Mouse (Mus musculus): ENCODE measurements around the gene Olfr1297. TPM values are rescaled to one million over a fixed set of nuclear protein-coding genes. Genes with fewer than 3 reads are reported as not detected.

Olfr1297 gene
- polyA plus RNA-seq (2015; fragmentation: Nextera tagmentation; extraction: Ambion mirVana): not detected in 2 replicates

DNA sequence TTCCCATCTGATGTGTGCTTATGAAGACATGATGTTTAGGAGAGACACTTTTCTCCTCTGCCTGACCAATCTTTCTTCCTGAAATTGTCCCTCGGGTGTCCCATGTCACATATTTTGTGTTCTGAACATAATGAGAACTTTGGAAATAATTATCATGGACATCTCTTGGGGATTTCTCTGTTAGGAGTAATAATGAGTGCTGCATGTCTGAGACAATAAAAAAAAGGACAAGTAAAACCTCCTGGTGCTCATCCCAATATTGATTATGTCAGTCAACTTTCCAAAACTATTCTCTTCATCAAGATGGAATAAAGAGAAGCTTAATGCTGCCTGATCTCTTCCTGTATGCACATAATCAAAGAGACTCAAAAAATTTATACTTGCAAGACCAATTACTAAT, at the start of gene Olfr1297:
Gene Olfr1297 (minus strand): TSS at position 101 of the 400 bp plus-strand sequence.
- Histone ChIP-seq H3K9ac (ENCODE audit: low read length) (no peak within 1 kb of the TSS), H3K4me3 (ENCODE audit: low read depth, low read length) (no peak within 1 kb of the TSS), H3K36me3 (ENCODE audit: control insufficient read depth, insufficient read depth, low read length) (no peaks in the 10 kb centered on the region), H3K9me3 (ENCODE audit: control insufficient read depth, low read length) (no peaks in the 10 kb centered on the region), H3K27ac (replicated peaks) (no peak within 1 kb of the TSS), H3K27me3 (ENCODE audit: control insufficient read depth, insufficient read depth, low read length) (no peaks in the 10 kb centered on the region), H3K4me1 (replicated peaks; ENCODE audit: control insufficient read depth, insufficient read depth) (no peaks in the 10 kb centered on the region), H3K4me2 (replicated peaks; ENCODE audit: low read depth) (no peak within 1 kb of the TSS)
- 84% methylated on average over 1 of the region's 1 CpGs for WGBS
- TF ChIP-seq CTCF (IDR thresholded peaks at IDR 0.05; ENCODE audit: low read depth): no peak
- no peak for TF ChIP-seq EP300 (optimal IDR thresholded peaks at IDR 0.05)
- ATAC-seq (ENCODE audit: low FRiP score, low TSS enrichment) (no peak), DNase-seq (ENCODE audit: low spot score) (no peak)

DNA sequence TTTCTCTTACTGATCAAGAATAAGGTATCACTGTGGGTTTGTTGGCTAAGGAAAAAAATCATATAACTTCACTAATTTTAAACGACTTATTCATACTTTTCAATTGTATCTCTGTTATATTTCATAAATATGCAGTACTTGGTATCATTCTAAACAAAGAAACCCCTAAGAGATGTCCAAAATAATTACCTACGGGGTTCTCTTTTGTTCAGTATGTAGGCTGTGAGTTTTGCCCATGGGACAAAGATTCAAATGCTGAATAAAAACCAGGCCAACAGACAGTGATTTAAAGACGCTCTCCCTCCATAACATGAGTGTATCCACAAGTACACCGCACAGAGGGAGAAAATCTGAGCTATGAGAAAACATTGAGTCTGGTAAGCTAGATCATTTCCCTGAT, 34.8 kb upstream of the Olfr1297 start, which contains the start of gene Olfr1299:
Gene Olfr1299 (plus strand): TSS at position 301 of the 400 bp plus-strand sequence.
- no peak within 1 kb of the TSS for H3K4me3 ChIP-seq (ENCODE audit: low read depth, low read length)
- no peak within 1 kb of the TSS for H3K4me2 ChIP-seq (replicated peaks; ENCODE audit: low read depth)
- 75% methylated on average over 4 of the region's 4 CpGs for WGBS
- no peaks in the 10 kb centered on the region for H3K27me3 ChIP-seq (ENCODE audit: control insufficient read depth, insufficient read depth, low read length)
- ATAC-seq (ENCODE audit: low FRiP score, low TSS enrichment): no peak
- TF ChIP-seq EP300 (optimal IDR thresholded peaks at IDR 0.05): no peak
- no peaks in the 10 kb centered on the region for H3K9me3 ChIP-seq (ENCODE audit: control insufficient read depth, low read length)
- H3K4me1 ChIP-seq (replicated peaks; ENCODE audit: control insufficient read depth, insufficient read depth): no peaks in the 10 kb centered on the region
- H3K27ac ChIP-seq (replicated peaks): no peak within 1 kb of the TSS
- H3K9ac ChIP-seq (ENCODE audit: low read length): no peak within 1 kb of the TSS
- H3K36me3 ChIP-seq (ENCODE audit: control insufficient read depth, insufficient read depth, low read length): no peaks in the 10 kb centered on the region
- DNase-seq (ENCODE audit: low spot score): no peak

GRCm38 (mm10) chr2:111649101-111649500, 22.8 kb upstream of the Olfr1297 start, which contains the start of gene Olfr1298:
Gene Olfr1298, minus strand, starts transcription at chr2:111649201.
- H3K4me1 ChIP-seq (replicated peaks; ENCODE audit: control insufficient read depth, insufficient read depth): no peaks in the 10 kb centered on the region
- DNase-seq (ENCODE audit: low spot score) (no peak), ATAC-seq (ENCODE audit: low FRiP score, low TSS enrichment) (no peak)
- H3K27ac ChIP-seq (replicated peaks): no peak within 1 kb of the TSS
- no peak within 1 kb of the TSS for H3K4me3 ChIP-seq (ENCODE audit: low read depth, low read length)
- H3K9me3 ChIP-seq (ENCODE audit: control insufficient read depth, low read length): no peaks in the 10 kb centered on the region
- 60% methylated on average over 1 of the region's 1 CpGs for WGBS
- no peaks in the 10 kb centered on the region for H3K27me3 ChIP-seq (ENCODE audit: control insufficient read depth, insufficient read depth, low read length)
- no peak within 1 kb of the TSS for H3K9ac ChIP-seq (ENCODE audit: low read length)
- no peak for TF ChIP-seq EP300 (optimal IDR thresholded peaks at IDR 0.05)
- no peak for TF ChIP-seq CTCF (IDR thresholded peaks at IDR 0.05; ENCODE audit: low read depth)
- H3K4me2 ChIP-seq (replicated peaks; ENCODE audit: low read depth): no peak within 1 kb of the TSS
- no peaks in the 10 kb centered on the region for H3K36me3 ChIP-seq (ENCODE audit: control insufficient read depth, insufficient read depth, low read length)

DNA sequence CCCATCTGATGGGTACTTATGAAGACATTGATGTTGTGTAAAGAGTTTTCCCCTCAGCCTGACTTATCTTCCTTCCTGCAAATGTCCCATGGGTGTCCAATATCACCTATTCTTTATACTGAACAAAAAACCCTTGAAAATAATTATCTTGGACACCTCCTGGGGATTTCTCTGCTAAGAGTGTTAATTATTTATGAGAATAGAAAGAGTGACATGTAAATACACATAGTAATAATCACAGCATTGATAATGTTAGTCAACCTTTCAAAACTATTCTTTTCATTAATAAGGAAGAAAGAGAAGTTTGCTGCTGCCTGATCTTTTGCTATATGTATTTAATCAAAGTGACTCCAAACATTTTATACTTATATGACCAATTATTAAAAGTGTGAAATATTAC, 56.7 kb downstream of the Olfr1297 start, which contains the start of gene Olfr1295:
Gene Olfr1295 (minus strand): TSS at position 101 of the 400 bp plus-strand sequence.
- Histone ChIP-seq H3K27ac (replicated peaks) (no peak within 1 kb of the TSS), H3K4me1 (replicated peaks; ENCODE audit: control insufficient read depth, insufficient read depth) (no peaks in the 10 kb centered on the region), H3K27me3 (ENCODE audit: control insufficient read depth, insufficient read depth, low read length) (no peaks in the 10 kb centered on the region), H3K36me3 (ENCODE audit: control insufficient read depth, insufficient read depth, low read length) (no peaks in the 10 kb centered on the region), H3K9ac (ENCODE audit: low read length) (no peak within 1 kb of the TSS), H3K4me3 (ENCODE audit: low read depth, low read length) (no peak within 1 kb of the TSS), H3K4me2 (replicated peaks; ENCODE audit: low read depth) (no peak within 1 kb of the TSS), H3K9me3 (ENCODE audit: control insufficient read depth, low read length) (no peaks in the 10 kb centered on the region)
- no peak for TF ChIP-seq EP300 (optimal IDR thresholded peaks at IDR 0.05)
- no peak for TF ChIP-seq CTCF (IDR thresholded peaks at IDR 0.05; ENCODE audit: low read depth)
- no peak for ATAC-seq (ENCODE audit: low FRiP score, low TSS enrichment)
- DNase-seq (ENCODE audit: low spot score): no peak

Other genes with a start within 250 kb of the Olfr1297 start
- gene Olfr1286, start 203.4 kb downstream of the Olfr1297 start, polyA plus RNA-seq (2015; fragmentation: Nextera tagmentation; extraction: Ambion mirVana): not detected in 2 replicates
- gene Olfr1287, start 177.4 kb downstream of the Olfr1297 start, polyA plus RNA-seq (2015; fragmentation: Nextera tagmentation; extraction: Ambion mirVana): not detected in 2 replicates
- not detected in 2 replicates for gene Olfr1288, start 152.4 kb downstream of the Olfr1297 start, polyA plus RNA-seq (2015; fragmentation: Nextera tagmentation; extraction: Ambion mirVana)
- not detected in 2 replicates for gene Olfr1289, start 145.7 kb downstream of the Olfr1297 start, polyA plus RNA-seq (2015; fragmentation: Nextera tagmentation; extraction: Ambion mirVana)
- not detected in 2 replicates for gene Olfr1290, start 132.7 kb downstream of the Olfr1297 start, polyA plus RNA-seq (2015; fragmentation: Nextera tagmentation; extraction: Ambion mirVana)
- gene Olfr1291-ps1, start 129.3 kb downstream of the Olfr1297 start, polyA plus RNA-seq (2015; fragmentation: Nextera tagmentation; extraction: Ambion mirVana): 0.02 TPM in 1 of 2 replicates, not detected in the other
- gene Olfr1293-ps, start 101.3 kb downstream of the Olfr1297 start, polyA plus RNA-seq (2015; fragmentation: Nextera tagmentation; extraction: Ambion mirVana): not detected in 2 replicates
- gene Olfr1294, start 86.2 kb downstream of the Olfr1297 start, polyA plus RNA-seq (2015; fragmentation: Nextera tagmentation; extraction: Ambion mirVana): not detected in 2 replicates
- not detected in 2 replicates for gene Olfr1295, start 56.8 kb downstream of the Olfr1297 start, polyA plus RNA-seq (2015; fragmentation: Nextera tagmentation; extraction: Ambion mirVana)
- gene Olfr1298, start 22.7 kb upstream of the Olfr1297 start, polyA plus RNA-seq (2015; fragmentation: Nextera tagmentation; extraction: Ambion mirVana): not detected in 2 replicates
- not detected in 2 replicates for gene Olfr1299, start 34.9 kb upstream of the Olfr1297 start, polyA plus RNA-seq (2015; fragmentation: Nextera tagmentation; extraction: Ambion mirVana)
- not detected in 2 replicates for gene Olfr1301, start 124.5 kb upstream of the Olfr1297 start, polyA plus RNA-seq (2015; fragmentation: Nextera tagmentation; extraction: Ambion mirVana)
- gene Olfr1302, start 150.9 kb upstream of the Olfr1297 start, polyA plus RNA-seq (2015; fragmentation: Nextera tagmentation; extraction: Ambion mirVana): not detected in 2 replicates
- gene Olfr1303, start 193.8 kb upstream of the Olfr1297 start, polyA plus RNA-seq (2015; fragmentation: Nextera tagmentation; extraction: Ambion mirVana): not detected in 2 replicates